Mouse (Mus musculus) retina, embryonic 14.5 days (tissue): ENCODE measurements around the gene Lbx2.
A peak's percentile ranks its signal among the peaks of the same experiment; 100 is the strongest.

Experiments
- DNase-seq: peaks from one replicate; pipeline ENCODE4 v3.0.0-alpha.2; 2015; ENCODE audit warnings: low spot score

The Lbx2 gene

DNA sequence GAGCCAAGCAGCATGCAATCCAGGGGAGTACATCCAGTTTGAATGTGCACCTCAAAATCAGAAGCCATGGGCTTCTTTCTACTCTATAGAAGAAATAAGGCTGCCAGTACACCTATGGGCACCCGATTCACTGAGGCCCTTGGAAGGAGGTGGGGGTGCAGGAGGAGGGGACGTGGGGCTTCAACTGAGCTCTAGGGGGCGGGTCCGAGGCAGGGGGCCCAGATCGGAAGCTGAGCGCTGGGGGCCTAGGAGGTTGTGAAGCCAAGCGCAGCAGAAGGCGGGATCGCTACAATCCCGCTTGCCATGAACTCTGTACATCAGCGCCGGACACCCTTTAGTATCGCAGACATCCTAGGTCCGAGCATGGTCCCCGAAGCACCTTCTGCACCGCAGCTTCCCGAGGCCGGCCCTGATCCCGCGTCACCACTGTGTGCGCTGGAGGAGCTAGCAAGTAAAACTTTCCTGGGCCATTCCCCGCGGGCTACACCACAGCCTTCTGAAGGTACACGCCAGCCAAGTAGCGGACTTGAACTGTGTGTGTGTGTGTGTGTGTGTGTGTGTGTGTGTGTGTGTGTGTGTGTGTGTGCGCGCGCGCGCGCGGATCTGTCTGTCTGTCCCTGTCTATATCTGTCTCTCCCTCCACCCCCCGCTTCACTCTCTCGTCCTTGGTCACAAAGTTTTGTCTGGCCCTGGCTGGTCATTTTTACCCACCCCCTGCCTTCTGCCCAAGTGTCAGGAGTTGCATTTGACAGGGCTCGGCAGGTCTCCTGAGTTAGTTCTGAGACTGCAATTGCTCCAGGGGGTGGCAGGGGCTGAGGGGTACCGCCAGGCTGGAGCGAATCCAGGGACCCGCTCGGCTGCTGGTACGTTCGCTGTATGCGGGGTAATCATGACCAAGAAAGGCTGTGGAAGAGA, at the start of gene Lbx2:
Gene Lbx2 (plus strand): TSS at position 247 of the 915 bp plus-strand sequence.
- DNase-seq, result no peak

DNA sequence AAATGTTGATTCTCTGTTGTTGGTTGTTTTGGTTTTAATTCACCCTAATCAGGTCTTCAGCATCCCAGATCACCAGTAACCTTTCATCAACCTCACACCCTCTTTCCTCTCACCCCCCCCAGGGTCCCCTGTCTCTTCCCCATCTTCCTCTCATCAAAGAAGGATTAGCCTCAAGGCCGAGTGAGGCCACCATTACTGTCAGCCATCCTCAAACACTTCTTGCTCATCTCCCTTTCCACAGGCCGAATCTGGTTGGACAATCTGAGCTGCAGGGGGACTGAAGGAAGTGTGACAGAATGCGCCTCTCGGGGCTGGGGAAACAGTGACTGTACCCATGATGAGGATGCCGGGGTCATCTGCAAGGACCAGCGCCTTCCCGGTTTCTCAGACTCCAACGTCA, 49.0 kb upstream of the Lbx2 start:
- no peak for DNase-seq

DNA sequence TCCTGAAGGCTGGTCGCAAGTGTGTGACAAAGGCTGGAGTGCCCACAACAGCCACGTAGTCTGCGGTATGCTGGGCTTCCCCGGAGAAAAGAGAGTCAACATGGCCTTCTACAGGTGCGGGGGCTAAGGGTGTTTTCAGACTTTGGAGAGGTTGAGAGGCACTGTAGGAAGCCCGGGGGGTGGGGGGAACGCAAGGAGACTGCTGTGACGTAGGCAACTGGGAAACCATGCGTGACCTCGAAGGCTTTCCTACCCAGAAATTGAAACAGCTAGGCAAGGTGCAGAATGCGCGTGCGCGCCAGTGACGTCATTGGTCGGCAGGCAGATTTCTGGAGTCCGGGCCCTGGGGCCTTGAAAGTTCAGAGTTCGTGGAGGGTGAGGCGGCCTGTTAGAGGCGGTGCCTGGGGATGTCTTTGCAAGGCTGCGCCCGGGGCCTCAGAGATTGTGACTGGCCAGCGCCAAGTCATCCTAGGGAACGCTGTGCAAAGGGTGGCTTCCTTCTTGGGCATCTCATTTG, 47.6 kb upstream of the Lbx2 start:
- DNase-seq, result peak; percentile 90

DNA sequence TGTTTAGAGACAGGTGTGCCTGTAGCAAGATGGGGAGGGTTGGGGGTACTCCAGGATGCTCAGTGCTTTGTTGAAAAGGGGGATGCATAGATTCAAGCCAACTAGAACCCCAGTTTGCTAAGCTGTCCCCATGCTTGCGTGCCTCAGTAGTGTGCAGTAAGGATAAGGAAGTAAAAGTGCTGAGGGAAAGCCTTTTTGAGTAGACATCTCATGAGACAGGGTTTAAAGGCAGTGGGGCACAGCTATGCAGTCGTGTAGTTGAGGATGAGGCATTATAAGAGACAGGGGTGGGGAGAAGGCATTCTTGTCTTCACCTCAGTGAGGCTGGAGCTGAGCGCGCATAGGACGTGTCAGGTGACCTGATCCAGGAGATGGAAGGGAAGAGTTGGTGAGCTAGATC, 45.6 kb upstream of the Lbx2 start:
- no peak for DNase-seq

DNA sequence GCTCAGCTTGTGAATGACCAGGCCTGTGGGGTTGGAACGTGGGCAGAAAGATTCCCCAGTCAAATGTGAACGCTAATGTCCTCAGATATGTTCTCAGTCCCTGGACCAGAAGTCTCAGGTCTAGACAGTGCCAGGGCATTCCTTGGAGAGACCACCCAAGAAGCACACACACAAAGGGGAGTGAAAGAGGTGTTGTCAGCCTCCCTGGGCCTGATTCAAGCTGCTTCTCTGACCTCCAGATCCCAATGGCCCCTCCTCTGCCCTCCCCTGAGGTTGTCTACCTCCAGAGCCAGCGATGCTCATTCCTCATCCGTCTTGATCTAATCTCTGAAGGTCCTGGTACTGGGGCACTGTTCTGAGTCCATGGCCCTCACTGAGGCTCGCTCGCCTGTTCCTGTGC, 42.6 kb upstream of the Lbx2 start:
- no peak for DNase-seq

DNA sequence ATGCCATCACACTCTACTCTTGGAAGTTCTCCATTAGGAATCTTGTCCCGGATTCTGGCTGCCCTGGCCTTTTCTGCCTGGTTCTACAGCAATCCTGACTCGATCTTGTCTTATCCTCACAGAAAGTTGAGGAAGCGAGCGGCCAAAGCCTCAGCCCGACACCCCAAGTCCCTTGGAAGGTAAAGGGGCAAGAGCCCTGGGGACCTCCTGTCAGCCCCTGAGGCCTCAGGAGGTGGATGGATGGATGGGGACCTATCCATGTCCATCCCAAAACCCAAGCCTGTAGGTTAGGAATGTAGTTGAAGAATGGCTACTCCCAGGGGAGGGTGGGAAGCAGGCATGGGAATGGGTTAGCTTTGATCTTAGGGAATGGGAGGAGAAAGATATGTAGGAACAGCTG, 42.2 kb upstream of the Lbx2 start:
- DNase-seq, result no peak

DNA sequence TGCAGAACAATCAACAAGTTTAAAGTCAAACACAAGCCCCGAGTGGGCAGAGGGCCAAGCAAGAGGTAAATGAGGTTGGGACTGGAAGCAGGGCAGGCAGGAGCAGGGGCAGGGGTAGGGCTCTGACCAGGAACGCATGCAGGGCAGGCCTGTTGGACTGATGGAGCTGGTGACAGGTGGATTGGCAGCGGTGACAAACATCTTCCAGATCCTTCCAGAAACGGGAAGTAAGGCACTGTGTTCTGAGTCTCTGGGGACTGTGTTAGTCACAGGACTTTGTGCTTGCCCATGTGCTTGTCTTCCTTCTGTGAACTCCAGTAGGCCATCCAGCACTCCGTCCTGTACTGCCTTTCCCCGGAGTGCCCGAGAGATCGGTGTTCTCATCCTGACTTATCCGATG, 41.4 kb upstream of the Lbx2 start:
- DNase-seq, result no peak

DNA sequence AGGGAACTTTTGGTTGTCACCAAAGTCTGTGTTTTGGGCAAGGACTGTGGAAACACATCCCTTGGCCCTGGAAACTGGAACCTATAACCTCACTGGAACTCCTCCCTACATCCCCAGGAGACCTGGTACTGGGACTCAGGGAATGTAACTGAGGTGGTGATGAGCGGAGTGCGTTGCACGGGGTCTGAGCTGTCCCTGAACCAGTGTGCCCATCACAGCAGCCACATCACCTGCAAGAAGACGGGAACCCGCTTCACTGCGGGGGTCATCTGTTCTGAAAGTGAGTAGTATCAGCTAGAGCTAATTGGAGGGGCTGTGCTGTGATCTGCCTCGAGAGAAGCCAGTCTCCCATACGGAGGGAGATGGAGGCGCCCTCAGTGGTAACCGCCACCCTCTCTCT, 36.8 kb upstream of the Lbx2 start:
- no peak for DNase-seq

DNA sequence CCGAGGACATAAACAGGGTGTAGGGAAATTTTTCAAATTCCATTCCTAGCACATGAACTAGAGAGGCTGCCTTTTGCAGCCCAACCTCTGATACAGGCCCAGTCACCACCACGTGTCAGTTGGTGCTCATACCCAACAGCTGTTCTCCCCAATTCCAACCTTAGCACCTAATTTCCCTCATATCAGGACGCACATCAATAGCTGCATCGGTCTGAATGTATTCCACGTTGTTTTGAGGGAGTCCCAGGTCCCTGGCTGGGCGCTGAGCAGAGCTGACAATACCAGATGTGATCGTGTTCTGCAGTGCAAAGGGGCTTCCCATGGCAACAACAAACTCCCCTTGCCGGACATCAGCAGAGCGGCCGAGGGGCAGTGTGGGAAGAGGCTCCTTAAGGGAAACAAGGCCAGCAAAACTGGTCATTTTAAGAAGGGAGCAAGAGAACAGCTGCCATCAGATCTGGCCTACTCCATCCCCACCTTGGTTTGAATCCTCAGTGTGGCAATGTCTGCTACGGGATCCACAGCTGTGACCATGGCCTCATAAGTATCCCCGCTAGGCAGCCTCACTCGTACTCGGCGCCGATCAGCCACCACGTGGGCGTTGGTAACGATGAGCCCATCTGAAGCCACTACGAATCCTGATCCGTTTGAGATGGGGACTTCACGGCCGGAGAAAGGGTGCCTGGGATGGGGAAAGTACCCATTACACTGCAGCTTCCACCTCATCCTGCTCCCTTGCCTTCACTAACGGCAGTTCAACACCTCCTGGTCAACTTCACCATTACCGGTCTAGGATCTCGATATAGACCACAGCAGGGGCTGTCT, 32.8 kb upstream of the Lbx2 start:
- peak; percentile 55 for DNase-seq

DNA sequence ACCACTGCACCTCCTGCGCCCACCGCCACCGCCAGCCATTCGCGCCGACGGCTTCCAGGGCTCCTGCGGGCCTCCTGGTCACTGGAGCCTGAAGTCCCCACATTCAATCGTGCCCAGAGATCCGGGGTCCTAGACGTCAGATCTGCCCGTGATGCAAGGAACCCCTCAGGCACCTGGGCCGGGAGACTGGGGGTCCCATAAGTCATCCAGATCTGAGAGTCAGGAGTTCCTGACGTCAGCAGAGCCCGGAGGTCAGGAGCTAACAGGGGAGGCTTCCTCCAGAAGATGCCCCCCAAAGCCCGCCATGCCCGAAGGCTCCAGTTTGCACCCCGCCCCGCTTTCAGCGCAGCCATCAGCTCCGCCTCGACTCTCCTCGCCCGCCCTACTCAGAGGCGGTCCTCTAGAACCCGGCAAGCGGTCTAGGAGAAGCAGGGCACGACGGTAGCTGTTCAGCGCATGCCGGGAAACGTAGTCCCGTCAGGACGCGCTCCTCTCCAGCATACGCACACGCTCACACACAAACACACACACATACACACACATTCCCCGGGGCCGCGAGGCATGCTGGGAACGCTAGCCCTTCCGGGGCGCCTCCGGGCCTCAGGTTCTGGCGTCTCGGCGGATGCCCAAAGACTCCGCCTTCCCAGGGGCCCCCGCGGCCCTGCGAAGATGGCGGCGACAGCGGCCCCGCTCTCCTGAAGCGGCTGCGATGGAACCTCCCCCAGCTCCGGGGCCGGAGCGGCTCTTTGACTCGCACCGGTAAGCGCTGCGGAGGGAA, 31.9 kb upstream of the Lbx2 start, which contains the start of gene Aup1:
Gene Aup1 (plus strand): TSS at position 448 of the 778 bp plus-strand sequence.
- DNase-seq, result peak; percentile 99

DNA sequence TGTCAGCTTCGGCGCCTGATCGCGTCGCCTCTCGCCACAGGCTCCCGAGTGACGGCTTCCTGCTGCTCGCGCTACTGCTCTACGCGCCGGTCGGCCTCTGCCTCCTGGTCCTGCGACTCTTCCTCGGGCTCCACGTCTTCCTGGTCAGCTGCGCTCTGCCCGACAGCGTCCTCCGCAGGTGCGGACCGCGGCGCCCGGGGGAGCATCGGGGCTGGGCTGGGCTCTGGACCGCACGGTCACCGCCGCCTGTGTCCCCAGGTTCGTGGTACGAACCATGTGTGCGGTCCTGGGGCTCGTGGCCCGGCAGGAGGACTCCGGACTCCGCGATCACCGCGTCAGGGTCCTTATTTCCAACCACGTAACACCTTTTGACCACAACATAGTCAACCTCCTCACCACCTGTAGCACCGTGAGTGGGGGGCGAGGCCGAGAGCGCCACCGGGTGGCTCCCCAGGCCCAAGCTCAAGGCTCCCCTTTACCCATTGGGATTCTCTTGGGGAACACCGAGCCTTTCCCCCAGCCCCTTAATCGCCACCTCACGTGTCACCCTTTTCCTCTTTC, 31.2 kb upstream of the Lbx2 start, which contains the start of gene Htra2:
Gene Htra2 (minus strand): TSS at position 403 of the 561 bp plus-strand sequence.
- DNase-seq, result peak; percentile 36

DNA sequence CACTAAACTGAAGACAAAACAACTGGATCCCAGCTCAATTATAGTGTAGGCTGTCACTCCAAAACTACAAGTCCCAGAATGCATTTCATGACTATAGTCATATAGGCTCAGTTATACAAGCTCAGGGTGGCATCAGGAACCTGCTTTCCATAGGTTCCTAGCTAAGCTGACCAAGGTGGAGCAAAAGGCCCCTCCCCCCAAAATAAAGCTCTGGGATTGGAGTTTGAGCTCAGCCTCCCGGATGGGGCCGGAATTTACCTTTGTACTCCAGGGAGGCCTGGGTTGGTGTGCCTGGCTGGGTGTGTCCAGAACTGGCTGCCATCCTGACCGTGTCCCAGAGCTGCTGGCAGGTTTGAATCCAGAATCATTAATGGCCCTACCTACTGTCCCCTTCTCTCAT, 28.4 kb upstream of the Lbx2 start, which contains the start of gene Dqx1:
Gene Dqx1 (plus strand): TSS at position 55 of the 400 bp plus-strand sequence.
- DNase-seq, result no peak

DNA sequence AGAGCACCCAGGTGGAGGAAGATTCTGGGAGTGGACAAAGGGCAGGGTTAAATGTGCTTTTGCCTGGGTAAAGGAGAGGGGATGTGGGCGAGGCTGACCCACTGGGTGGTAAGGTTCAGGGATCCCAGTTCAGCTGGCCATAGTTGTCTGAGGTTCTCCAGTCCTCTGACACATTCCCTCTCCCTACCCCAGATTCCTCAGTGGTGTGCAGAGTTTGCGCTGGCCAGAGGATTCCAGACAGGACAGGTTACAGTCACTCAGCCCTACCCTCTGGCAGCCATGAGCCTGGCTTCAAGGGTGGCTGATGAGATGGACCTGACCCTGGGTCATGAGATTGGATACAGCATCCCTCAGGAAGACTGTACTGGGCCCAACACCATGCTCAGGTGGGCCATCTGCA, 27.4 kb upstream of the Lbx2 start:
- DNase-seq, result no peak

DNA sequence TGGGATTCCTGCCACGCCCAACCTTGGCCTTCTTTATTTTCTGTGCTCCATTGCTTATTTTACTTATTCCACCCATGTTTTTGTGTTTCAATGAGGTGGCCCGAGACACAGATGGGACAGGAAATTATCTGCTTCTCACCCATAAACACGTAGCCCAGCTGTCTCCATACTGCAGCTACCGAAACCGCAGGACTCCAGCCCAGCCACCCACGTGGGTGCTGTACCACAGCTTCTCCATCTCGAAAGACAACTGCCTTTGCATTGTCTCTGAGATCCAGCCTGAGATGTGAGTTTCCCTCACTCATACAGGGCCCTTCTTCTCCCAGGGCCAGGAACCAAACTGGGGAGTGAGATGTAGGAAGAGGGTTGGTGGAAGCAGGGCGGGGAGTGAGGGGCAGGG, 20.2 kb upstream of the Lbx2 start:
- DNase-seq, result no peak

DNA sequence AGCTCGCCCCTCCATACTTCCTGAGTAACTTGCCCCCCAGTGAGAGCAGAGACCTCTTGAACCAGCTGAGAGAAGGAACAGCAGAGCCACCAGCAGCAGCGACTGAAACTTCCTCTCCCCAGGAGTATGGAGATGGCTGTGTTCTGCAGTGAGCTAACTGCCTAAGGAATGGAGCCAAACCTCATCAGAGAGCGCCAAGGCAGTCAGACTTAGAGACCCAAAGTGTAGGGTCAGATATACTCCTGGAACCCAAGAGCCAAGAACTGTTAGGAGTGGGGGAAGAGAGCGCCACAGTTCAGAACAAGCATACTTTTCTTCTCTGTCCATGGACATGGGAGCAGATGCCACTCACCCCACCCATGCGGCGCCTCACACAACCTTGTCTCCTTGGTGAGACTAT, 19.7 kb upstream of the Lbx2 start:
- no peak for DNase-seq

DNA sequence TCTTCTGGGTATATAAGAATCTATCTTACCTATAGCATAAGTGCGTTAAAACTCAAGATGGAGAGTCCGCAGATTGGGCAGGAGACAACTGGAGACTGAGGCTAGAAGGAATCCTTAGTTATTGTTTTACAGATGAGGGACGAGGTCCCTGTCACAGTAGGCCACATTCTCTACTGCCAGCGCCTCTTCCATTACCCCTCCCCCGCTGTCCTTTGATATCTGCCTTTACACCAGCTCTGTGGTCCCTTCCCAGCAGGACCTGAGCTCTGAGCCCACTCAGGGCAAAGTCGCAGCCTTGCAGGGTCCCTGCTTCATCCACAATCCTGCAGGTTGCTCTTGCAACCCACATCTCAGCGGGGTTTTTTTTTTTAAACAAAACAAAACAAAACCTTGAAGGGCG, 17.9 kb upstream of the Lbx2 start:
- DNase-seq, result no peak

DNA sequence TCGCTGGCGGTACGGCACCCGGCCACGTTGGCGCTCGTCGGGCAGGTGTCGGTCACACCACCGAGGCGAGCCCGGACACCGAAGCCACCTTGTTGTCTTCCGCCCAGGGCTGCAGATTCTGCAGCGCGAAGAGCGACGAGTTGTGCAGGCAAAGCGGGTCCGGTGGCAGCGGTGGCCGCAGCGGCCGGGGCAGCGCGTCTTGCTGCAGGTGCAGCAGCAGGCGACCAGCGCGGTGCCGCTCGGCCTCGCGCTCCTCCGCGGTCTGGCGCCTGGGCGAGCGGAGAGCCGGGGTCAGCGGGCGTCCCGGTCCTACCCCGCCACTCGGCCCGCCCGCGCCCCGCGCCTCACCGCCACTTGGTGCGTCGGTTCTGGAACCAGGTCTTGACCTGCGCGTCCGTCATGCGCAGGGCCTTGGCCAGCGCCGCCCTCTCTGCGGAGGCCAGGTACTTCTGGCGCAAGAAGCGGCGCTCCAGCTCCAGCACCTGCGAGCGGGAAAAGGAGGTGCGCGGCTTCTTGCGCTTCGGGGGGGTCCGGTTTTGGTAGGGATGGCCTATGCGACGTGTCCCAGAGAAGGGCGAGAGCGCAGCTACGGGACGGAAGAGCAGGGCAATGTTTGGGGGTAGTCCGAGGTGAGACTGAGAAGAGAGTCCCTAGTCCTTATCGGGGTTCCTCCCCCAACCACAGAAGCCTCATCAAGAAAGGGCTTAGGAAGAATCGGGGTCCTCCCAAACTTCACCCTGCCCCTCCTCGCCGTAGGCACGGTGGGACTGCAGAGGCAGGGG, 17.3 kb upstream of the Lbx2 start:
- DNase-seq, result no peak

DNA sequence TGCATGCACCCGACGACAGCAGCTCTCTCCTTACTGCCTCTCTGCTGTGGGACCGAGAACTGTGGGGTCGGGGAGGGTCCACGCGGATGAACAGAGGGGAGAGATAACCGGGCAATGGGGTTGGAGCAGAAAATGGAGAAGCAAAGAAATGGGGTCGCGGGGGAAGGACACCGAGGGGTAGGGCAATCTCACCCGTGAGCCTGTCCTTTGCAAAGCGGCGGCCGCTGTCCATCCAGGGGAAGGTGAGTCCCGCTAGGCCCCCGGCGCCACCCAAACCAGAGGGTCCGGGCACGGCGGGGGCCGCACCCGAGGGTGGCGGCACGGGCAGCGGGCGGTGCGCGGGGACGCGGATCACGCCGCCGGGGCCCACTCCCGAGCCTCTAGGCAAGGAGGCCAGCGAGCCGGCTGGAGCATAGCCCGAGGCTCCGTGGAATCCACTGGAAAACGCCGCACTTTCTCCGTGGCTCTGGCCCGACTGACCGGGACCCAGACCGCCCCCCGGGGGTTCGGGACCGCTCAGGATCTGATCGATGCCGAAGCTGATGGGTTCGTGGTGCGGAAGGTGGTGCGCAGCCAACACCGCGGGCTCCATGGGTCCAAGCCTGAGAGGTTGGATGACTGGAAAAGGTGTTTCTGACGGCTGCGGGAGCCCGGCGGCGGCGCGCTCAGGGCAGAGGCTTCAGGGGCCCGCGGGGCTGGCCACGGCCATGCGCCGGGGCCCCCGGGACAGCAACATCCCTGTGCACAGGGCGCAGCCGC, 16.5 kb upstream of the Lbx2 start:
- DNase-seq, result no peak

DNA sequence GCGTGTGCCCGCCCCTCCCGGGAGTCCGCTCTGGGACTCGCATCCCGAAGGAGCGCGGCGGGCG, 16.1 kb upstream of the Lbx2 start, which contains the start of gene Tlx2:
Gene Tlx2 (minus strand): TSS at position 47 of the 64 bp plus-strand sequence.
- no peak for DNase-seq
